Mouse (Mus musculus): ENCODE data around the gene Rnf212b. TPM values are rescaled to one million over a fixed set of nuclear protein-coding genes. Genes with fewer than 3 reads are reported as not detected.

Gene Rnf212b
- polyA plus RNA-seq, 1 experiment from 2014 or later, result not detected

DNA sequence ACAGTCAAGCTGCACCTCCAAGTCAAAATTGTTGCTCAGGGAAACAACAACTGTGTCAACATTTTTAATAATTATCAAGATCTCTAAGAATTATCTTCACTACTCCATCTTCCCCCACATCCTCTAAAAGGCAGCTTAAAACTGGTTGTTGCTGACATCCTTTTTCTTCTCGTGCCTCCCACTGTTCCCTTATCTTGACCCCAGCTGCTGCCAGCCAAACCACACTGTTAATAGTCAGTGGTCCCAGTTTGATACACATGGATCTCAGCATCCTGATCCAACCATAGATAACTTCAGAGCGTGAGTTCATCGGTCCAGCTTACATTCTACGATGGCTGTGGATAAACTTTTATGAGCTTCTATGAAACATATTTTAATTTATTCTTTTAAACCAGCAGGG lies 36.0 kb upstream of the Rnf212b start:
- ATAC-seq (ENCODE audit: insufficient number of reproducible peaks, insufficient read depth, low FRiP score, low read depth), result no peak
- no peak overlapping the region for H3K9ac ChIP-seq (replicated peaks; ENCODE audit: low read depth, low read length)
- no peaks in the 10 kb centered on the region for H3K36me3 ChIP-seq (ENCODE audit: control insufficient read depth, insufficient read depth, low read length)
- 0 out of 2 replicates have a peak, but pooled peaks cover 3% of the 10 kb centered on the region for H3K27me3 ChIP-seq (ENCODE audit: control insufficient read depth, insufficient read depth, low read length)
- no peak overlapping the region for H3K4me2 ChIP-seq (replicated peaks; ENCODE audit: low read depth, low read length)
- no peaks in the 10 kb centered on the region for H3K9me3 ChIP-seq (ENCODE audit: control insufficient read depth, low read depth, low read length)
- H3K4me1 ChIP-seq (ENCODE audit: control insufficient read depth, insufficient read depth, low read length), result no peaks in the 10 kb centered on the region; the same call in 1 of the 2 replicates
- WGBS, result 78% methylated on average over 4 of the region's 4 CpGs
- no peak overlapping the region for H3K27ac ChIP-seq (ENCODE audit: low read length)
- no peak overlapping the region for H3K4me3 ChIP-seq (ENCODE audit: low read depth, low read length)

DNA sequence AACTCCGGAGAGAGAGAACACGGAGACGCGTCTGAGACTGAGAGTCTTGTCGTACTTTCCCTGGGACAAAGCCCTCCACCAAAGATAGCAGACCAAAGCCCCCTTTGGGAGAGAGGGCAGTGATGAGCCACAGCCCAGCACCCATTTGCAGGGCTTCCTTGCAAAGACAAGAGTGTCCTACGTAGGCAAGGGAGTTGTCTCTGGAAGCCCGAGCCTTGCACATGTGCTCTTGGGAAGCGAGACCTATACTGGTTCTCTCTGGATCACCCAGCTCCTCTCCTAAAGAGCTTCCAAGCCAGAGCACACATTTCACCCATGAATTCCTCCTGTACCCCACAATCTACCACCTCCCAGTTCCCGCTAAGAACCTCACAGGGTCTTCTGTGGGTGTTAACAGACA lies 33.9 kb upstream of the Rnf212b start:
- H3K4me3 ChIP-seq (ENCODE audit: low read depth, low read length), result no peak overlapping the region
- H3K4me2 ChIP-seq (replicated peaks; ENCODE audit: low read depth, low read length), result no peak overlapping the region
- H3K9me3 ChIP-seq (ENCODE audit: control insufficient read depth, low read depth, low read length), result no peaks in the 10 kb centered on the region
- H3K36me3 ChIP-seq (ENCODE audit: control insufficient read depth, insufficient read depth, low read length), result no peaks in the 10 kb centered on the region
- H3K27me3 ChIP-seq (ENCODE audit: control insufficient read depth, insufficient read depth, low read length), result 0 out of 2 replicates have a peak, but pooled peaks cover 3% of the 10 kb centered on the region
- no peaks in the 10 kb centered on the region; the same call in 1 of the 2 replicates for H3K4me1 ChIP-seq (ENCODE audit: control insufficient read depth, insufficient read depth, low read length)
- H3K27ac ChIP-seq (ENCODE audit: low read length), result no peak overlapping the region
- ATAC-seq (ENCODE audit: insufficient number of reproducible peaks, insufficient read depth, low FRiP score, low read depth), result no peak
- 83% methylated on average over 9 of the region's 9 CpGs for WGBS
- no peak overlapping the region for H3K9ac ChIP-seq (replicated peaks; ENCODE audit: low read depth, low read length)

DNA sequence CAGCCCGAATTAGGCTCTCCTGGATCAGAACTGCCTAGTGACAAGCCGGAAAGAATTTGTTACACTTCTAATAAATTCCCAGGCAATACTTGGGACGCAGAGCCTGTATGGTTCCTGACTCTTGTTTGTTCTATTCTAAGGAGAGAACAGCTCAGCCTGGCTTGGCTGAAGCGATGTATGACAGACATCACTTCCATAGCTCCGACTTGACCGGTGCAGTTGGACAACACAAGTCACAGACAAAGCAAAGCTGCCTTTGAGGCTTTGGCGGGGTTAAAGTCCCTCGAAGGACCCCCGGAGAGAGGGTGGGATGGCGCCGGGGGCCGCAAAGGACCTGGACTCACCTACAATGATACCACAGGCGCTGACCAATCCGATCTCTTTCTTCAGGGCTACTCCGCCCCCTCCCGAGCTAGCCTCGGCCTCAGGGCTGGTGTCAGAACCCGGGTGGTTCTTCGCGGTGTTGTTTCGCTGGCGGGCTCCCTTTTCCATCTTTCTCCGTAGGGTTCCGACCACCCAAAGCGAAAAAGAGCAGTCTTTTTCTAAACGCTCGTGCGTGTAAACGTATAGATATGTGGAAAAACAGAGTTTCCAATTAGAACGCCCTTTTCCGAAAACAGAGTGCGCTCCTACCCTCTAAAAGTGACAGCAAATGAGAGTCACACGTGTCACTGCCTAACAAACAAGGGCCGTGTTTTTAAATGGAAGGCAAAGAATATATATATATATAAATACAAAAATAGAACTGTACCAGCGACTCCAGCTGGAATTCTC lies 32.9 kb upstream of the Rnf212b start:
- Histone ChIP-seq H3K4me3 (ENCODE audit: low read depth, low read length) (peak overlapping the region; percentile 36), H3K9me3 (ENCODE audit: control insufficient read depth, low read depth, low read length) (no peaks in the 10 kb centered on the region), H3K4me1 (ENCODE audit: control insufficient read depth, insufficient read depth, low read length) (no peaks in the 10 kb centered on the region; the same call in 1 of the 2 replicates), H3K9ac (replicated peaks; ENCODE audit: low read depth, low read length) (no peak overlapping the region; the same call in 1 of the 2 replicates), H3K27ac (ENCODE audit: low read length) (no peak overlapping the region), H3K36me3 (ENCODE audit: control insufficient read depth, insufficient read depth, low read length) (no peaks in the 10 kb centered on the region), H3K4me2 (replicated peaks; ENCODE audit: low read depth, low read length) (peak overlapping the region; percentile 68), H3K27me3 (ENCODE audit: control insufficient read depth, insufficient read depth, low read length) (0 out of 2 replicates have a peak, but pooled peaks cover 3% of the 10 kb centered on the region)
- WGBS, result 4% methylated on average over 35 of the region's 35 CpGs
- ATAC-seq (ENCODE audit: insufficient number of reproducible peaks, insufficient read depth, low FRiP score, low read depth), result no peak

DNA sequence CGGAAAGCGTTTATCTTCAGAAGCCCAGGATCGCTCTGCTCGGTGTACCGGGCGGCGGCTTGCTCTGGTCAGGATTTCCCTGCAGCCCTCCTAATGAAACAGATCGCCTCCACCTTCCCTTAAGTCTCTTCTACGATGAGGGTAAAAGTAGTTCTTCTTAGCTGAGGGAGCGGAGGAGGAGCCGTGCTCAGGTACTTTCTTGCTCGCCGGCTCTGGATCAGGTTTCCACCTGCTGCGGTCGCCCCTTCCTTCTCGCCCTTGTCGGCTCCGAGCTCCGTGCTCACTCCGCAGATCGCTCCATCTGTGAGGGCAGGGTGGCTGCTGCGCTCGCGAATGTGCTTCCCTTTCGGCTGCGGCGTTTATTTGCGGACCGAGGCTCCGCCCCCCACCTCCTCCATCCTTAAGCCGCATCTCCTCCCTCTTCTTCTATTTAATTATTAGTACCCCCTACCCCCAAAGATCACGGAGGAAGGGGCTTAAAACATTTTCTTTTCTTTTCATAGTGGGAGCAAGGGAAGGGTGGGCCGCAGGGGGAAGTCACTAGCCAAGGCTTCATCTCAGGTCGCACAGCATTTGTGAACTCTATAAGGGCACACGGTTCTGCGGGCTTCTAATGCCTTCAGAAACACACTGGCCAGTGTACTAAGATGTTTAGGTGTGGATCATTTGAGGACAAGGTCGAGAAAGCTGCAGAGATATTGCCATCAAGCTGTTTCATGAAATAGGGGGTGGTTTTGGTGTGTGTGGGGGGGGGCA lies 32.2 kb upstream of the Rnf212b start, which contains the start of gene Slc7a8:
Gene Slc7a8, minus strand, starts transcription at position 337 of the 756 bp plus-strand sequence.
- no peaks in the 10 kb centered on the region for H3K36me3 ChIP-seq (ENCODE audit: control insufficient read depth, insufficient read depth, low read length)
- no peak within 1 kb of the TSS for H3K27ac ChIP-seq (ENCODE audit: low read length)
- H3K4me3 ChIP-seq (ENCODE audit: low read depth, low read length), result peak within 1 kb of the TSS; percentile 36
- no peaks in the 10 kb centered on the region for H3K9me3 ChIP-seq (ENCODE audit: control insufficient read depth, low read depth, low read length)
- H3K4me1 ChIP-seq (ENCODE audit: control insufficient read depth, insufficient read depth, low read length), result no peaks in the 10 kb centered on the region; the same call in 1 of the 2 replicates
- peak within 1 kb of the TSS; percentile 68 for H3K4me2 ChIP-seq (replicated peaks; ENCODE audit: low read depth, low read length)
- H3K27me3 ChIP-seq (ENCODE audit: control insufficient read depth, insufficient read depth, low read length), result 0 out of 2 replicates have a peak, but pooled peaks cover 3% of the 10 kb centered on the region
- 2% methylated on average over 37 of the region's 37 CpGs for WGBS
- H3K9ac ChIP-seq (replicated peaks; ENCODE audit: low read depth, low read length), result no peak within 1 kb of the TSS; the same call in 1 of the 2 replicates
- ATAC-seq (ENCODE audit: insufficient number of reproducible peaks, insufficient read depth, low FRiP score, low read depth), result 0 out of 2 replicates have a peak, but pooled peaks have one; percentile 46

DNA sequence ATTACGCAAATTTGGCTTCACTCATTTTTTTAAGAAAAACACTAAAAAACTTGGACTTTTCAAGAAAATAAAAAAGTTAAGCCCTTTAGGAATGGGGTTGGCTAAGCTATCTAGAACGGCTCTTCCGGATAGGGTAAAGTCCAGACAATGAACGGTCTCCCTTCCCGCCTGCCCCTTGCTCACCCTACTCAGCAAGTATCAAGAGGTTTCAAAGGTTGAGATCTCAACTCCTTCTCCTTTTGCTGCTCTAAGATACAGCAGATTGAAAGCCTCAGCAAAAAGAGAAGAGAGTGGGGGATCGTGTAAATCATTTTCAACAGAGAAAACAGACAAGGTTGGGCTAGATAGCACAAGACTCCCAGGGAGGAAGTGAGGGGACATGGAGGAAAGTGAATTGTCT lies 31.0 kb upstream of the Rnf212b start:
- H3K9ac ChIP-seq (replicated peaks; ENCODE audit: low read depth, low read length), result no peak overlapping the region
- H3K4me2 ChIP-seq (replicated peaks; ENCODE audit: low read depth, low read length), result no peak overlapping the region
- no peak overlapping the region for H3K27ac ChIP-seq (ENCODE audit: low read length)
- H3K4me3 ChIP-seq (ENCODE audit: low read depth, low read length), result no peak overlapping the region
- no peak for ATAC-seq (ENCODE audit: insufficient number of reproducible peaks, insufficient read depth, low FRiP score, low read depth)
- no peaks in the 10 kb centered on the region; the same call in 1 of the 2 replicates for H3K4me1 ChIP-seq (ENCODE audit: control insufficient read depth, insufficient read depth, low read length)
- no peaks in the 10 kb centered on the region for H3K9me3 ChIP-seq (ENCODE audit: control insufficient read depth, low read depth, low read length)
- H3K36me3 ChIP-seq (ENCODE audit: control insufficient read depth, insufficient read depth, low read length), result no peaks in the 10 kb centered on the region
- 85% methylated on average over 6 of the region's 6 CpGs for WGBS
- H3K27me3 ChIP-seq (ENCODE audit: control insufficient read depth, insufficient read depth, low read length), result 0 out of 2 replicates have a peak, but pooled peaks cover 3% of the 10 kb centered on the region

DNA sequence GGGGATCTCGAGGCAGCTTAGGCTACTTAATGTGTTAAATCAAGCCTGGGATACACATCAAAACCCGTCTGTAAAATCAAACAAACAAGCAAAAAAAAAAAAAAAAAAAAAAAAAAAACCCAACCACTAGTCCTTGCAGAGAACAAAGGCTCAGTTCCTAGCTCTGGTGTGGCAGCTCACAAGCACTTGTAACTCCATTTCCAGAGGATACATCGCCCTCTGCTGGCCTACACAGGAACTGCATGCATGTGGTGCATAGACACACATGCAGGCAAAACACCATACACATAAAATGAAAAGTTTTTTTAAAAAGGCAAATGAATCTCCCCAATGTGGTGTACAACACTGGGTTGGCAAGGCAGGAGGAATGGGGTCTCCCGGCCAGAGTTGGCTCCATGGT lies 28.0 kb upstream of the Rnf212b start:
- H3K4me3 ChIP-seq (ENCODE audit: low read depth, low read length), result no peak overlapping the region
- H3K4me1 ChIP-seq (ENCODE audit: control insufficient read depth, insufficient read depth, low read length), result no peaks in the 10 kb centered on the region; the same call in 1 of the 2 replicates
- no peaks in the 10 kb centered on the region for H3K9me3 ChIP-seq (ENCODE audit: control insufficient read depth, low read depth, low read length)
- WGBS, result 54% methylated on average over 4 of the region's 4 CpGs
- H3K9ac ChIP-seq (replicated peaks; ENCODE audit: low read depth, low read length), result no peak overlapping the region
- H3K27ac ChIP-seq (ENCODE audit: low read length), result no peak overlapping the region; the same call in 1 of the 2 replicates
- no peaks in the 10 kb centered on the region for H3K36me3 ChIP-seq (ENCODE audit: control insufficient read depth, insufficient read depth, low read length)
- H3K4me2 ChIP-seq (replicated peaks; ENCODE audit: low read depth, low read length), result no peak overlapping the region
- H3K27me3 ChIP-seq (ENCODE audit: control insufficient read depth, insufficient read depth, low read length), result no peaks in the 10 kb centered on the region
- no peak for ATAC-seq (ENCODE audit: insufficient number of reproducible peaks, insufficient read depth, low FRiP score, low read depth)

DNA sequence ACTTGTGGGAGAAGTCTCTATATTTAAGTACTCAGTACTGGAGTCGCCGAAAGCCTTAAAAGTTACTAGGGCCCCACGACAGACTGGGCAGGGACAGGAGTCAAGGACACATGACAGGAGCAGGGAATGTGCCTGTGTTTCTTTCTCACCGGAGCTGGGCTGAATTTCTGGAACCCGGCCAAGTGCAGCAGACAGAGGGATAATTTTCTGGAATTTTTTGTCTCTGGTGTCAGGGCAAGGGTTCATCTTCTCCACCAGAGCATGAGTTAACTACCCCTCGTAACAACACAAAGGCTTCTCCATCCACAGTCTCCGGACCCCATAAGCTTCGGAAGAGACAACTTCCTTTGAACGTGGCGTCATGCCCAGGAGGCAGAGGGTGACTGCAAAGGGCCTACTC lies 27.5 kb upstream of the Rnf212b start:
- no peak for ATAC-seq (ENCODE audit: insufficient number of reproducible peaks, insufficient read depth, low FRiP score, low read depth)
- no peaks in the 10 kb centered on the region for H3K36me3 ChIP-seq (ENCODE audit: control insufficient read depth, insufficient read depth, low read length)
- H3K9me3 ChIP-seq (ENCODE audit: control insufficient read depth, low read depth, low read length), result no peaks in the 10 kb centered on the region
- no peak overlapping the region for H3K4me3 ChIP-seq (ENCODE audit: low read depth, low read length)
- 44% methylated on average over 10 of the region's 10 CpGs for WGBS
- no peaks in the 10 kb centered on the region for H3K27me3 ChIP-seq (ENCODE audit: control insufficient read depth, insufficient read depth, low read length)
- no peak overlapping the region for H3K4me2 ChIP-seq (replicated peaks; ENCODE audit: low read depth, low read length)
- H3K9ac ChIP-seq (replicated peaks; ENCODE audit: low read depth, low read length), result no peak overlapping the region
- no peaks in the 10 kb centered on the region for H3K4me1 ChIP-seq (ENCODE audit: control insufficient read depth, insufficient read depth, low read length)
- no peak overlapping the region; the same call in 1 of the 2 replicates for H3K27ac ChIP-seq (ENCODE audit: low read length)

DNA sequence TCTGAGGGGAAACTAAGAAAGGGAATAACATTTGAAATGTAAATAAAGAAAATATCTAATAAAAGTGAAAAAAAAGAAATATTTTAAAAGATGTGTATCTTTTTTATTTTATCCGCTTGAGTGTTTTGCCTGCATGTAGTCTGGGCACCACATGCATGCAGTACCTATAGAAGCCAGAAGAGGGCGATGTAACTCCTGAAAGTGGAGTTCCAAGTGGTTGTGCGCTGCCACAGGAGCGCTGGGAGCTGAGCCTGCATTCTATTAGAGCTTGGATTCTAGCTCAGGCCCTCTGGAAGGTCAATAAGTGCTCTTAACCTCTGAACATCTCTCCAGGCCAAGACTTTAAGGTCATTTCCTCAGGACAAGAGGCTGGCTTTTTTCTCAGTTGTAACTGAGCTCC lies 26.7 kb upstream of the Rnf212b start:
- H3K4me3 ChIP-seq (ENCODE audit: low read depth, low read length), result no peak overlapping the region
- no peaks in the 10 kb centered on the region for H3K27me3 ChIP-seq (ENCODE audit: control insufficient read depth, insufficient read depth, low read length)
- no peak for ATAC-seq (ENCODE audit: insufficient number of reproducible peaks, insufficient read depth, low FRiP score, low read depth)
- WGBS, result 58% methylated on average over 4 of the region's 4 CpGs
- no peak overlapping the region for H3K4me2 ChIP-seq (replicated peaks; ENCODE audit: low read depth, low read length)
- no peaks in the 10 kb centered on the region for H3K4me1 ChIP-seq (ENCODE audit: control insufficient read depth, insufficient read depth, low read length)
- H3K9me3 ChIP-seq (ENCODE audit: control insufficient read depth, low read depth, low read length), result no peaks in the 10 kb centered on the region
- H3K27ac ChIP-seq (ENCODE audit: low read length), result no peak overlapping the region
- H3K36me3 ChIP-seq (ENCODE audit: control insufficient read depth, insufficient read depth, low read length), result no peaks in the 10 kb centered on the region
- no peak overlapping the region for H3K9ac ChIP-seq (replicated peaks; ENCODE audit: low read depth, low read length)
